In the genomic region with DNA sequence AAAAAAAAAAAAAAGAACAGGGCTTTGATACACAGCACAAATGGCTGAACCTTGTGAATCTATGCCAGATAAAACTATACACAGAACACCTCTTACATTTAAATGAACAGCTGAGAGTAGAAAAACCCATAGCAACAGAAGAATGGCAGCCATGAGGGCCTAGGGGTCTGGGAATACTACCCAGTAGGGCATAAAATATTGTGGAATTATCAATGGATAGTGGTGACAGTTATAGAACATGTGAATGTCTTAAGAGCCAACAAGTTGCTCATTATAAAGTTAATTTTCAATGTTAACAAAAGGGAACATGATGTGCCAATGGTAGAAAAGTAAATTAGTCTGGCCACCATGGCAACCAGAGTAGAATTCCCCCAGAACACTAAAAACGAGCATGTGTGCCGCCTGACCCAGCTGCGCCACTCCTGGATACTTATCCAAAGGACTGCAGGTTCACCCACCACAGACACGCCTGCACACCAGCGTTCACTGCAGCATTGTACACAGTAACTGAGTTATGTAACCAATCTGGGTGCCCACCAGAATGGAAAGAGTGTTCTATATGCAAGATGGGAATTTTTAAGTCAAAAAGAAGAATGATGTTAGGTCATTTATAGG, we compare ENCODE assay signal across 17 mouse cellular contexts. TPM values are rescaled to one million over a fixed set of nuclear protein-coding genes. Genes with fewer than 3 reads are reported as not detected.
DNase-seq lines count a peak whose midpoint lies in the region; ATAC-seq and TF ChIP-seq lines count a peak whose summit lies in the region.
"Had no signal": no experiment of that assay in that cellular context is flagged by ENCODE, and none has a peak within 500 bp of the region (broad histone marks: within the 10 kb centered on the region; RNA-seq: fewer than 3 reads in every experiment).

No protein-coding gene starts in this region.

- DNase-seq in heart, adult 11 months: peak; percentile 77
- no peak for DNase-seq in heart, postnatal 4 days
- peak; percentile 10 to 40 for DNase-seq in left cerebral cortex, postnatal 14 days (ENCODE audit: low spot score in 2 of 2)
- DNase-seq in left cerebral cortex, adult 11 months (ENCODE audit: low spot score): no peak
- DNase-seq in brain, embryonic 14.5 days (ENCODE audit: low read depth): peak; percentile 47
- DNase-seq in layer of hippocampus, adult 9-11 months: peak; percentile 23
- DNase-seq: adrenal gland, postnatal 14 days; cerebellum, adult 2 months; cerebellum, postnatal 14 days; gastrocnemius, postnatal 14 days; kidney, adult 18-20 months; kidney, postnatal 25 days had no signal

- TF ChIP-seq CTCF in brain, embryonic 14.5 days (IDR thresholded peaks at IDR 0.05; ENCODE audit: borderline replicate concordance, extremely low read depth, insufficient read depth, insufficient read length): no peak

- TF ChIP-seq POLR2A in brain, embryonic 14.5 days (IDR thresholded peaks at IDR 0.05; ENCODE audit: borderline replicate concordance, extremely low read depth, insufficient read depth, insufficient read length, poor library complexity, severe bottlenecking): no peak

- intact Hi-C loops in left cerebral cortex, postnatal 14 days (cut with DNase I): no loop called here

- ATAC-seq in megakaryocyte progenitor cell, adult 5-6 weeks (replicated peaks; ENCODE audit: poor library complexity): no peak
- ATAC-seq: CD4-positive, CD25-positive, alpha-beta regulatory T cell, adult 4 months had no signal

RNA-seq across cellular contexts. Expression of a gene that starts 53.3 kb away (rescaled TPM):
- total RNA-seq in heart, postnatal 4 days (2021): 10 to 100 TPM; 66.5 to 74.1 TPM
- 1 to 10 TPM; 6.8 to 8.7 TPM for total RNA-seq in left cerebral cortex, postnatal 14 days (2021)
- 2.6 and 7.9 TPM in 2 replicates for polyA plus RNA-seq in brain, embryonic 14.5 days (2012; rRNA removed)
- total RNA-seq in megakaryocyte progenitor cell, adult 5-6 weeks (2015): not detected in 2 replicates
- 0.12 TPM in 1 of 2 replicates, not detected in the other for total RNA-seq in megakaryocyte progenitor cell, adult 5-6 weeks (2017)
- total RNA-seq: granulocyte monocyte progenitor cell, adult 5-6 weeks; monocyte, adult 5-6 weeks had no signal
- polyA plus RNA-seq: CD4-positive, CD25-positive, alpha-beta regulatory T cell, adult 4 months; erythroblast, embryonic 14.5 days had no signal

Comparison
In these comparisons a context has a peak if more than half of its experiments do, and no peak if none do; other contexts are left out.
1. DNase-seq: peak in heart, adult 11 months (single experiment), left cerebral cortex, postnatal 14 days (2 of 2), brain, embryonic 14.5 days (single experiment) and layer of hippocampus, adult 9-11 months (single experiment); none in heart, postnatal 4 days (single experiment) and left cerebral cortex, adult 11 months (single experiment).
2. RNA of a gene that starts 53.3 kb away (total RNA-seq): 66.5 to 74.1 TPM in heart, postnatal 4 days and 6.8 to 8.7 TPM in left cerebral cortex, postnatal 14 days; 0.12 TPM in megakaryocyte progenitor cell, adult 5-6 weeks; every median in the first group is over 4 times any median in the second.